Mouse (Mus musculus) hindbrain, embryonic 11.5 days (tissue): ENCODE data around the gene Lrrc31. TPM values are rescaled to one million over a fixed set of nuclear protein-coding genes. Genes with fewer than 3 reads are reported as not detected.

Source experiments
- ATAC-seq: fragments of 200-750 bp; cut with Nextera tagmentation; 2 replicates; pipeline ENCODE4 v1.8.0; 2017; ENCODE audit warnings: mild to moderate bottlenecking, moderate TSS enrichment, moderate library complexity; ENCODE audit not compliant: low FRiP score
- DNase-seq: peaks from one replicate; pipeline ENCODE4 v3.0.0-alpha.2; 2015; ENCODE audit warnings: low spot score
- H3K27ac ChIP-seq: fragments of 300-500 bp; sonication (generic); 2 replicates; pipeline ENCODE4 v1.5.1; 2014; ENCODE audit warnings: mild to moderate bottlenecking, low read depth, low read length
- H3K27me3 ChIP-seq: fragments of 300-500 bp; sonication (generic); 2 replicates; pipeline ENCODE4 v1.6.1; 2014; ENCODE audit warnings: mild to moderate bottlenecking, low read length, moderate library complexity, mixed read lengths; ENCODE audit not compliant: control insufficient read depth, insufficient read depth
- H3K36me3 ChIP-seq: fragments of 300-500 bp; sonication (generic); 2 replicates; pipeline ENCODE4 v1.6.1; 2014; ENCODE audit warnings: mild to moderate bottlenecking, low read length, moderate library complexity, mixed read lengths; ENCODE audit not compliant: control insufficient read depth, insufficient read depth
- H3K4me1 ChIP-seq: fragments of 300-500 bp; sonication (generic); replicated peaks from 2 replicates; pipeline ENCODE4 v1.6.1; 2014; ENCODE audit warnings: low read length, mixed read lengths; ENCODE audit not compliant: control insufficient read depth, insufficient read depth
- H3K4me2 ChIP-seq: fragments of 300-500 bp; sonication (generic); replicated peaks from 2 replicates; pipeline ENCODE4 v1.6.1; 2014; ENCODE audit warnings: mild to moderate bottlenecking, low read depth, low read length
- H3K4me3 ChIP-seq: fragments of 300-500 bp; sonication (generic); 2 replicates; pipeline ENCODE4 v1.5.1; 2014; ENCODE audit warnings: low read depth, low read length
- H3K9ac ChIP-seq: fragments of 300-500 bp; sonication (generic); 2 replicates; pipeline ENCODE4 v1.6.1; 2014; ENCODE audit warnings: low read depth, low read length
- H3K9me3 ChIP-seq: fragments of 300-500 bp; sonication (generic); 2 replicates; pipeline ENCODE4 v1.6.1; 2016; ENCODE audit warnings: low read length; ENCODE audit not compliant: control insufficient read depth
- WGBS: fragments of 180-500 bp; shearing (Covaris S2); extraction: QIAGEN DNeasy Blood & Tissue Kit; methylation state at CpG from one replicate; pipeline ENCODE4 v1.1.7; 2014; 5-methylcytosine and 5-hydroxymethylcytosine counted together
- polyA plus RNA-seq: library from polyadenylated mRNA; unstranded; fragments of >200 nt; fragmentation: Nextera tagmentation; extraction: Ambion mirVana; gene quantifications from 2 replicates; pipeline ENCODE4 v1.2.1, GENCODE M21; 2014

Gene Lrrc31
- polyA plus RNA-seq, 1 experiment from 2014 or later = not detected

- DNase-seq (no peak), ATAC-seq (no peak)
- 86% methylated on average over 10 of the region's 10 CpGs for WGBS
- Histone ChIP-seq H3K36me3 (no peaks in the 10 kb centered on the region), H3K4me2 (no peak overlapping the region), H3K27ac (no peak overlapping the region), H3K4me3 (no peak overlapping the region), H3K9ac (no peak overlapping the region), H3K4me1 (no peaks in the 10 kb centered on the region), H3K9me3 (no peaks in the 10 kb centered on the region), H3K27me3 (no peaks in the 10 kb centered on the region)
Measured at GRCm38 (mm10) chr3:30724848-30725465, 25.3 kb upstream of the Lrrc31 start.

- no peaks in the 10 kb centered on the region for H3K27me3 ChIP-seq
- ATAC-seq (no peak), DNase-seq (no peak)
- no peak overlapping the region for H3K4me3 ChIP-seq
- no peaks in the 10 kb centered on the region for H3K36me3 ChIP-seq
- H3K4me2 ChIP-seq = no peak overlapping the region
- no peaks in the 10 kb centered on the region for H3K9me3 ChIP-seq
- H3K27ac ChIP-seq = no peak overlapping the region
- H3K9ac ChIP-seq = no peak overlapping the region
- 51% methylated on average over 10 of the region's 10 CpGs for WGBS
- no peaks in the 10 kb centered on the region for H3K4me1 ChIP-seq
Measured at GRCm38 (mm10) chr3:30724105-30724824, 24.6 kb upstream of the Lrrc31 start.

- Histone ChIP-seq H3K4me1 (no peaks in the 10 kb centered on the region), H3K4me3 (no peak overlapping the region), H3K9ac (no peak overlapping the region), H3K9me3 (no peaks in the 10 kb centered on the region), H3K27me3 (no peaks in the 10 kb centered on the region), H3K4me2 (no peak overlapping the region), H3K27ac (no peak overlapping the region), H3K36me3 (no peaks in the 10 kb centered on the region)
- no peak for DNase-seq
- ATAC-seq = no peak
- whole genome bisulfite sequencing = 44% methylated on average over 5 of the region's 5 CpGs
Measured at GRCm38 (mm10) chr3:30723179-30723578, 23.5 kb upstream of the Lrrc31 start.

DNA sequence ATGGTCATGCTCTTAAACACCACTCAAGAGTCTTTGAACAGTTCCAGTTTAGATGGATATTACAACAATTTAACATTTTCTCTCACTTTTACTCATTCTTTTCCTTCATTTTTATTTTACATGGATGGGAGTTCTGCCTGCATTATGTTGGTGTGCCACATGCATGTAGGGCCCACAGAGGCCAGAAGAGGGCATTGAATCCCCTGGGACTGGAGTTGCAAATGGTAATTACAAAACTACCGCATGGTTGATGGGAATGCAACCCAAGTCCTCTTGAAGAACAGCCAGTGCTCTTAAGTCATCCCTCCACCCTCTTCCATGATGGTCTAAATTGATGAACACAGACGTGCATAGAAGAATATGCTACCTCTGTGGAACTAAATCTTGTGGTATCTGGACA, 22.8 kb upstream of the Lrrc31 start:
- H3K4me1 ChIP-seq = no peaks in the 10 kb centered on the region
- H3K4me2 ChIP-seq = no peak overlapping the region
- no peak for ATAC-seq
- no peaks in the 10 kb centered on the region for H3K36me3 ChIP-seq
- no peak overlapping the region for H3K9ac ChIP-seq
- WGBS = 74% methylated on average over 2 of the region's 2 CpGs
- no peaks in the 10 kb centered on the region for H3K27me3 ChIP-seq
- no peak overlapping the region for H3K27ac ChIP-seq
- DNase-seq = no peak
- no peaks in the 10 kb centered on the region for H3K9me3 ChIP-seq
- no peak overlapping the region for H3K4me3 ChIP-seq

DNA sequence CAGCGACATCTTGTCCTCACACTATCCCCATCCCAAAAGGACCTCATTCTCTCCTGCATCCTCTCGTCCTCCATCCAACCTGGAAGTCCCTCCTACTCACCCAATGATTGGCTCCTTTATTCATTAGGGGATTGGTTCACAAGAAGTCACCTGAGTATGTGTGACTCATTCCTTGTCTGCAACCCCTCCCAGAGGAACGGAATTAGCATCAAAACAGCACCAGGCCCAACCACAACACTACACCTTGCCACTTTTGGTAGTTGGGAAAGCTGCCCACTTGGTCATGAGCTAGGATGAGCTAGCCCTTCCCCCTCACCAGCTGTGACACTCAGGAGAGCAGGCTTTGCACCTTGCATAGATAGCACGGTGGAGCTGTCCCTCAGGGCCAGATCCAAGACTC, 22.4 kb upstream of the Lrrc31 start:
- no peaks in the 10 kb centered on the region for H3K9me3 ChIP-seq

DNA sequence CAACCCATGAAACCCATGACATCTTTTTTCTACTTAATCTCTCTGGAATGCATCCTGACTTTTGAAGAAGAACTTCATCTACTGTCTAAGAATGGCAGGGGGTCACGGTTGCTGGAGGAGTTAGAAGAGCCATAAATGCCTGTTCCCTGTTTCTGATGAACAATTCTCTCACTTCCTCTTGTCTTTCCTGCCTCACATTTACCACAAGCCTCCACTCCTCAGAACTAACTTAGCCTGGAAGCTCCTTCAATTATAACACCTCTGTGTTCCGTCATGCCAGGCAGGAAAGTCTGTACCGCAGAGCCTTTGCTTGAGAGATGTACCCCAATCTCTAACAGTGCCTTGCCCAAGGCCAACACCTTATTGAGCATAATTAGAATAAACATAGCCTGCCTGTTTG, 19.0 kb upstream of the Lrrc31 start:
- DNase-seq (no peak), ATAC-seq (no peak)
- Histone ChIP-seq H3K9me3 (no peaks in the 10 kb centered on the region), H3K9ac (no peak overlapping the region), H3K4me1 (no peaks in the 10 kb centered on the region), H3K4me3 (no peak overlapping the region), H3K4me2 (no peak overlapping the region), H3K27me3 (no peaks in the 10 kb centered on the region), H3K27ac (no peak overlapping the region), H3K36me3 (no peaks in the 10 kb centered on the region)
- WGBS = 90% methylated on average over 3 of the region's 3 CpGs

More for the DNA sequence above, 22.4 kb upstream of the Lrrc31 start:
- H3K9ac ChIP-seq = no peak overlapping the region
- DNase-seq (no peak), ATAC-seq (no peak)
- H3K4me3 ChIP-seq = no peak overlapping the region
- no peaks in the 10 kb centered on the region for H3K4me1 ChIP-seq
- H3K4me2 ChIP-seq = no peak overlapping the region
- no peak overlapping the region for H3K27ac ChIP-seq
- H3K36me3 ChIP-seq = no peaks in the 10 kb centered on the region
- H3K27me3 ChIP-seq = no peaks in the 10 kb centered on the region
- WGBS = 85% methylated on average over 4 of the region's 4 CpGs

GRCm38 (mm10) chr3:30713334-30713733, 13.7 kb upstream of the Lrrc31 start:
- Histone ChIP-seq H3K4me3 (no peak overlapping the region), H3K9ac (no peak overlapping the region), H3K4me1 (no peaks in the 10 kb centered on the region), H3K9me3 (no peaks in the 10 kb centered on the region), H3K27me3 (no peaks in the 10 kb centered on the region), H3K4me2 (no peak overlapping the region), H3K27ac (no peak overlapping the region), H3K36me3 (no peaks in the 10 kb centered on the region)
- no peak for ATAC-seq
- DNase-seq = no peak
- 92% methylated on average over 1 of the region's 1 CpGs for WGBS

- ATAC-seq (no peak), DNase-seq (no peak)
- Histone ChIP-seq H3K36me3 (no peaks in the 10 kb centered on the region), H3K4me2 (no peak overlapping the region), H3K4me3 (no peak overlapping the region), H3K9me3 (no peaks in the 10 kb centered on the region), H3K9ac (no peak overlapping the region), H3K4me1 (no peaks in the 10 kb centered on the region), H3K27ac (no peak overlapping the region), H3K27me3 (no peaks in the 10 kb centered on the region)
- 85% methylated on average over 6 of the region's 6 CpGs for WGBS
Measured at GRCm38 (mm10) chr3:30710191-30710590, 10.5 kb upstream of the Lrrc31 start.

- H3K4me2 ChIP-seq = no peak overlapping the region
- no peak for ATAC-seq
Measured at GRCm38 (mm10) chr3:30706614-30707276, 7.1 kb upstream of the Lrrc31 start.

More at GRCm38 (mm10) chr3:30706614-30707276, 7.1 kb upstream of the Lrrc31 start:
- WGBS = 90% methylated on average over 4 of the region's 4 CpGs
- no peaks in the 10 kb centered on the region for H3K4me1 ChIP-seq
- no peak for DNase-seq
- no peaks in the 10 kb centered on the region for H3K9me3 ChIP-seq
- no peaks in the 10 kb centered on the region for H3K27me3 ChIP-seq
- no peak overlapping the region for H3K9ac ChIP-seq
- no peak overlapping the region for H3K4me3 ChIP-seq
- H3K36me3 ChIP-seq = no peaks in the 10 kb centered on the region
- H3K27ac ChIP-seq = no peak overlapping the region
